Mouse (Mus musculus) limb, embryonic 10.5 days (tissue): ENCODE results near the gene Tex38. TPM values are rescaled to one million over a fixed set of nuclear protein-coding genes. Genes with fewer than 3 reads are reported as not detected.
A peak's percentile ranks its signal among the peaks of the same experiment; 100 is the strongest.

ENCODE experiments used
- DNase-seq: peaks from one replicate; pipeline ENCODE4 v3.0.0-alpha.2; 2017; ENCODE audit warnings: low spot score
- H3K27ac ChIP-seq: fragments of 300-500 bp; sonication (generic); 2 replicates; pipeline ENCODE4 v1.5.1; 2016; ENCODE audit warnings: mild to moderate bottlenecking
- H3K27me3 ChIP-seq: fragments of 300-500 bp; sonication (generic); 2 replicates; pipeline ENCODE4 v1.6.1; 2016; ENCODE audit warnings: low read depth, mild to moderate bottlenecking; ENCODE audit not compliant: poor library complexity, severe bottlenecking
- H3K36me3 ChIP-seq: fragments of 300-500 bp; sonication (generic); 2 replicates; pipeline ENCODE4 v1.6.1; 2016; ENCODE audit warnings: mild to moderate bottlenecking, moderate library complexity
- H3K4me1 ChIP-seq: fragments of 300-500 bp; sonication (generic); 2 replicates; pipeline ENCODE4 v1.6.1; 2016
- H3K4me3 ChIP-seq: fragments of 300-500 bp; sonication (generic); 2 replicates; pipeline ENCODE4 v1.5.1; 2016; ENCODE audit warnings: mild to moderate bottlenecking, moderate library complexity
- H3K9me3 ChIP-seq: fragments of 300-500 bp; sonication (generic); replicated peaks from 2 replicates; pipeline ENCODE4 v1.6.1; 2016; ENCODE audit warnings: mild to moderate bottlenecking
- WGBS: fragments of 180-500 bp; shearing (Covaris S2); methylation state at CpG from one replicate; pipeline ENCODE4 v1.1.7; 2016; 5-methylcytosine and 5-hydroxymethylcytosine counted together
- polyA plus RNA-seq: library from polyadenylated mRNA; unstranded; fragments of >200 nt; fragmentation: Nextera tagmentation; extraction: Ambion mirVana; gene quantifications from 2 replicates; pipeline ENCODE4 v1.2.1, GENCODE M21; 2016

Tex38 gene
- polyA plus RNA-seq, 1 experiment from 2014 or later: 0.43 TPM

- 95% methylated on average over 4 of the region's 4 CpGs for WGBS
- Histone ChIP-seq H3K27me3 (no peaks in the 10 kb centered on the region), H3K9me3 (no peaks in the 10 kb centered on the region), H3K36me3 (peaks cover 46% of the 10 kb centered on the region), H3K4me1 (no peaks in the 10 kb centered on the region), H3K4me3 (no peak overlapping the region), H3K27ac (no peak overlapping the region)
- no peak for DNase-seq
Observed at GRCm38 (mm10) chr4:115812326-115812725, 31.5 kb upstream of the Tex38 start.

- 95% methylated on average over 3 of the region's 3 CpGs for WGBS
- Histone ChIP-seq H3K27ac (no peak overlapping the region), H3K4me3 (no peak overlapping the region), H3K9me3 (no peaks in the 10 kb centered on the region), H3K27me3 (no peaks in the 10 kb centered on the region), H3K4me1 (peaks cover 7% of the 10 kb centered on the region; the same call in 1 of the 2 replicates), H3K36me3 (peaks cover 70% of the 10 kb centered on the region)
- no peak for DNase-seq
Observed at GRCm38 (mm10) chr4:115799981-115800380, 19.2 kb upstream of the Tex38 start.

DNA sequence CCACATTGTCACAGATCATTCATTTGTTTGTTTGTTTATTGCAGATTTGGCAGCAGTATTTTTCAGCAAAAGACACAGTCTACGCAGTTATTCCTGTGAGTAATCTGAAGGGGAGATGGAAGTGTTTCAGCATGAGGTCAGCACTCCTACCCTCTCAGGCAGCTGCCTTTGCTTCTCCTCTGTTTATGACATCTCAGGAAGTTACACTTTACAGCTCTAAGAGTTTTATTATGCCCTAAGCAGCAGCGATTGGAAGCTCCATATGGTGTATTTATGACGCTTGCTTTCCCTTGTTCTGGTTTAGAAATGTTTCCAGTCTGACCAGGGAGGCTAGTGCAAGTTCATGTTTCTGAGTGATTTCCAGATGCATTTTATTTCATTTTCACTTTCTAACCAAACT is 14.5 kb upstream of the Tex38 start:
- H3K27me3 ChIP-seq: no peaks in the 10 kb centered on the region
- WGBS: 65% methylated on average over 3 of the region's 3 CpGs
- peaks cover 10% of the 10 kb centered on the region; the same call in 1 of the 2 replicates for H3K4me1 ChIP-seq
- DNase-seq: no peak
- H3K27ac ChIP-seq: no peak overlapping the region; the same call in 1 of the 2 replicates
- peaks cover 78% of the 10 kb centered on the region for H3K36me3 ChIP-seq
- no peaks in the 10 kb centered on the region for H3K9me3 ChIP-seq
- H3K4me3 ChIP-seq: no peak overlapping the region

GRCm38 (mm10) chr4:115790864-115791263 is 10.0 kb upstream of the Tex38 start:
- 84% methylated on average over 3 of the region's 3 CpGs for WGBS
- Histone ChIP-seq H3K9me3 (no peaks in the 10 kb centered on the region), H3K4me3 (no peak overlapping the region), H3K27me3 (no peaks in the 10 kb centered on the region), H3K36me3 (peaks cover 62% of the 10 kb centered on the region), H3K27ac (no peak overlapping the region), H3K4me1 (peaks cover 11% of the 10 kb centered on the region)
- DNase-seq: no peak

DNA sequence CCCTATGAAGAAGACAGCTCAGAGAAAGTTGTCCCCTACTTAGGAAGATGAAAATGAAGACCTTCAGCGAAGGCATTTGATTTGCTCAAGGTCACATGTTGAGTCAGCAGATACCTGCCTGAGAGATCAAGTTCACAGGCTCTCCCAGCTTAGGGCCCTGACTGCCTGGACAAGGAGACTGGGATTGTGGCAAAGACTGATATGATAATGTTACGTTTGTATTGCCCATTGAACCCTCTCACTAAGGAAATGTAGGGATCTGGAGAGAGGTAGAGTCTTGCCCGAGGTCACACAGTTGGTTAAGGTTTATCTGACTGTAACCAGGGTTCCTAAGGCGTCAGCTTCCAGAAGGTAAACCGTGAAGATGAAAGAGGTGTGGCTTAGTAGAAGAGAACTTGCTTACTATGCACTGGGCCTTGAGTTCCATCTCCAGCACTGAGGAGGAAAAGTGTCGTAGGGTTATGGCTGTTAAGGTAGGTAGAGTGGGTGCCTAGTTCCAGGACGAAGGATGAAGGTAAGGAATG is 4.8 kb upstream of the Tex38 start:
- peak overlapping the region; percentile 89 for H3K4me3 ChIP-seq
- DNase-seq: no peak
- H3K27ac ChIP-seq: peak overlapping the region; percentile 93
- peaks cover 15% of the 10 kb centered on the region for H3K4me1 ChIP-seq
- H3K36me3 ChIP-seq: peaks cover 30% of the 10 kb centered on the region
- no peaks in the 10 kb centered on the region for H3K9me3 ChIP-seq
- peaks cover 6% of the 10 kb centered on the region; the same call in 1 of the 2 replicates for H3K27me3 ChIP-seq
- 64% methylated on average over 7 of the region's 7 CpGs for WGBS

DNA sequence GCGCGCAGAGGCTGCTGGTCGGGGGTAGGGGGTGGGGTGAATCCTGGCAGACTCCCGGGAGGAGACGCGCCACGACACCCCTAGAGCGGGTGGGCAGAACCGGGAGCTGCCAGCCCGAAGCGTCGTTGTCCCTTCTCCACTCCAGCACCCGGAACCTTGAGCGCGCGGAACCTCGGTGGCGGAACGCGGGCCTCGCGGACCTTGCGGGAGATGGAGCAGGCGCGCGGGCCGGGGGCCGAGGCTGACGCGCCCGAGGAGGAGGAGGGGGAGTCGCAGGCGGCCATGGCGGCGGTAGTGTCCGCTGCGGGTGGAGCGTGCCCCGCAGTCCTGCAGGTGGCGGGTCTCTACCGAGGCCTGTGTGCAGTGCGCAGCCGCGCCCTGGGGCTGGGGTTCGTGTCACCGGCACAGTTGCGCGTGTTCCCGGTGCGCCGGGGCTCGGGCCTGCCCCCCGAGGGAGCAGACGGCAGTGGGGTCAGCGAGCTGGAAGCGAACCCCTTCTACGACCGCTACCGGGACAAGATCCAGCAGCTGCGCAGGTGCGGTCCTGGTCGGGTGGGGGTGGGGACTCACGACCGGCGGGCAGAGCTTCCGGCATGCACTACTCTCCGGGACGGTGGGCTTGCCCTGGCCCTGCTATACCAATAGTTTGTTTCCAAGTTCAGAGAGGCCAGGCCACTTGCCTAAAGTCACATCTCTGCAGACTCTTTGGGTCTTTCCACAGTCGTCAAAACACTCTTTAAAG is 4.1 kb upstream of the Tex38 start, which contains the start of gene Atpaf1:
Gene Atpaf1, plus strand, starts transcription at position 44 of the 742 bp plus-strand sequence.
- Histone ChIP-seq H3K4me1 (peaks cover 15% of the 10 kb centered on the region), H3K27me3 (peaks cover 6% of the 10 kb centered on the region; the same call in 1 of the 2 replicates), H3K4me3 (peak within 1 kb of the TSS; percentile 89), H3K36me3 (peaks cover 23% of the 10 kb centered on the region), H3K27ac (peak within 1 kb of the TSS; percentile 93), H3K9me3 (no peaks in the 10 kb centered on the region)
- WGBS: under 1% methylated on average over 67 of the region's 69 CpGs
- DNase-seq: peak; percentile 82

DNA sequence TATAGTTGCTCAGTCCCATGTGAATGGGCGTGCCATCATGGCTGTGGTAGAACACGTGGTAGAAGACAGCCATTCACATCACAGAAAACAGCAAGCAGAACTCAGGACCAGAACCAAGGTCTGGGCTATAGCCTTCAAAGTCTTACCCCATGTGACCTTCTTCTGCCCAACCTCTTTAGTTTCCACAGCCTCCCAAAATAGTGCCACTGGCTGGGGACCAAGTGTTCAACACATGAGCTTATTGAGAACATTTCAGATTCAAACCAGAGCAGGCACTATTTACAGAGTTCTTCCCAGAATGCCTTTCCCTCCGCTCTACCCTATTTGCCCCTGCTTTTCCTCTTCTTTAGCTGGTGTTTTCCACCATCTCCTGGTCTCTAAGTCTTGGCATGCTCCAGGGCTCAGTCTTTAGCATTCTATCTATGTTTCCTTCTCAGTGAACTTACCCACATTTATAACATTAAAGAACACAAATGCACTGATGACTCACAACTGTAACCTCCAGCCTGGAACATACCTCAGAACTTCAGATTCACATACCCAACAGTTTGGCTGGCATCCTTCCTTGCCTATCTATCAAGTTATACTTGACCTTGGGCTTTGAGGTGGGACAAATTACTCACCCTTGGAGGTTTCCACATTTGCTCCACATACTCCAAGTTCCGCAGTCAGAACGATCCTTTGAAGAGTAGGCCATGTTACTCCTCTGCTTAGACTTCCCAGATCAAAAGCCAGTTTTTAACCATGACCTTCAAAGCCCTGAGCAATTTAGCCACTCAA is 1.4 kb upstream of the Tex38 start:
- no peak for DNase-seq
- H3K9me3 ChIP-seq: no peaks in the 10 kb centered on the region
- H3K4me3 ChIP-seq: no peak overlapping the region
- H3K36me3 ChIP-seq: peaks cover 9% of the 10 kb centered on the region
- peaks cover 6% of the 10 kb centered on the region; the same call in 1 of the 2 replicates for H3K27me3 ChIP-seq
- peaks cover 15% of the 10 kb centered on the region for H3K4me1 ChIP-seq
- 89% methylated on average over 5 of the region's 5 CpGs for WGBS
- no peak overlapping the region for H3K27ac ChIP-seq

DNA sequence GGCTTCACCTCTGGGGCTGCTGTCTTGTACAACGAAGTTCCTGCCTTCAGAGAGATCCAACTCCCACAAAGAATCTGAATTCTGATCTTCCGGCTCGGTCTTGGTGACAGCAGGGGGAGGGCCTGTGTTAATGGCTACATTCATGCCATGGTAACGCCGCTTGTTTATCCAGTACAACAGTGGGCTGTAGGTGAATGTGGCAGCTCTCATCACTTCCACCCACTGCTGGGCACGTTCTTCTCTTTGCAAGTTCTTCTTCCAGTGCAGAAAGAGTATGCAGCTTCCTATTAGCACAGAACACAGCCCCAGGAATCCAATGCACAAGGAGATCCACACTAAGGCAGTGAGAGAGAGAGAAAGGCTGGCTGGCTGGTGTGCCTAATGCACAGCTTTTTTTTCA is 549 bp downstream of the Tex38 start:
- WGBS: 58% methylated on average over 6 of the region's 6 CpGs
- Histone ChIP-seq H3K9me3 (no peaks in the 10 kb centered on the region), H3K36me3 (peaks cover 20% of the 10 kb centered on the region), H3K27ac (no peak overlapping the region), H3K4me3 (no peak overlapping the region), H3K27me3 (peaks cover 6% of the 10 kb centered on the region; the same call in 1 of the 2 replicates), H3K4me1 (peaks cover 8% of the 10 kb centered on the region)
- DNase-seq: no peak

DNA sequence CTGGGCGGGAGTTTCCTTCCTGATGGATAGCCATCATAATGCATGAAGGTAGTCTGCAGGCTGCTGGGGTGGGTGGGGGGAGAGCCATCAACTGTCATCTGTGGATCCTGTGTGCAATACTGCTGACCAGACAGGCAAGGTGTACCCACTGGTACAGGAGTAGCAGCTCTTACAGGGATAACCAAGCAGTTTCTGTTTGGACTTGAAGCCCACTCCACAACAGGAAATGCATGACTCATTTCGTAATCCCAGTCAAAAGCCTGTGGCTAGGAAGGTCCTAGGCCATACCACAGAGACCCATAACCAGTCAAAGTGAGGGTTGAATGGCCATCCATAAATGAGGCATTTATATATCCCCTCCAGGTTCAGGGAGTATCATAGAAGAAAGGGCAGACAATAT is 3.2 kb downstream of the Tex38 start:
- Histone ChIP-seq H3K36me3 (peaks cover 42% of the 10 kb centered on the region), H3K4me3 (no peak overlapping the region), H3K27ac (no peak overlapping the region), H3K27me3 (no peaks in the 10 kb centered on the region), H3K4me1 (no peaks in the 10 kb centered on the region), H3K9me3 (no peaks in the 10 kb centered on the region)
- 90% methylated on average over 2 of the region's 2 CpGs for WGBS
- DNase-seq: no peak

DNA sequence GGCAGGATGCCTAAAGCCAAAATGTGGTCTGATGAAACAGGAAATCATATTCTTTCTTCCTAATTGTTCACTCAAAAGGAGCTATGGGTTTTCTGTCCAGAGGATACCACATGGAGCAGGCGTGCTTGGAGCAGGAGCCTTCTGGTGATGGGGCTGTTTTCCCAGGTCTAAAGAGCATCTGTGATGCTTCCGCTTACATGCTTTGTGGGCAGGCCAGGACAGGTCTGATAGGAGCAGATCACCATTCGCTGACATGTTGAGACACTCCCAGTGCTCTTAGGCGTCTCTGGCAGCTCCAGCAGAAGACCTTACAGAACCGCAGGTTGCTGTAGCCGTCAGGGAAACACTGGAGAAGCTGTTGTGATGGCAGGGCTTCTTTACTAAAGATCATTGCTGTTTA is 5.8 kb downstream of the Tex38 start:
- no peak overlapping the region for H3K27ac ChIP-seq
- no peak for DNase-seq
- WGBS: 84% methylated on average over 6 of the region's 6 CpGs
- no peaks in the 10 kb centered on the region for H3K27me3 ChIP-seq
- H3K36me3 ChIP-seq: peaks cover 65% of the 10 kb centered on the region
- no peaks in the 10 kb centered on the region for H3K9me3 ChIP-seq
- no peaks in the 10 kb centered on the region for H3K4me1 ChIP-seq
- no peak overlapping the region for H3K4me3 ChIP-seq

GRCm38 (mm10) chr4:115767647-115768467 is 13.0 kb downstream of the Tex38 start:
- Histone ChIP-seq H3K36me3 (peaks cover 90% of the 10 kb centered on the region), H3K4me1 (no peaks in the 10 kb centered on the region), H3K27ac (no peak overlapping the region), H3K4me3 (no peak overlapping the region), H3K9me3 (no peaks in the 10 kb centered on the region), H3K27me3 (no peaks in the 10 kb centered on the region)
- 84% methylated on average over 11 of the region's 11 CpGs for WGBS
- no peak for DNase-seq

- no peaks in the 10 kb centered on the region for H3K4me1 ChIP-seq
- H3K4me3 ChIP-seq: no peak overlapping the region
- H3K27ac ChIP-seq: no peak overlapping the region
- peaks cover 84% of the 10 kb centered on the region for H3K36me3 ChIP-seq
- H3K27me3 ChIP-seq: no peaks in the 10 kb centered on the region
- H3K9me3 ChIP-seq: no peaks in the 10 kb centered on the region
- no peak for DNase-seq
- 94% methylated on average over 11 of the region's 11 CpGs for whole genome bisulfite sequencing
Observed at GRCm38 (mm10) chr4:115764581-115764980, 16.2 kb downstream of the Tex38 start.
